Mouse (Mus musculus) retina, adult 2 months (tissue): ENCODE results near the gene Gpr84.

Source experiments
- DNase-seq: peaks from one replicate; pipeline ENCODE4 v3.0.0-alpha.2; 2012; ENCODE audit warnings: low read depth, low spot score

The Gpr84 gene

GRCm38 (mm10) chr15:103305792-103306645 lies 4.4 kb downstream of the Gpr84 start:
- DNase-seq, result no peak

- DNase-seq, result peak; percentile 95
These were observed 5.2 kb downstream of the Gpr84 start for GRCm38 (mm10) chr15:103305070-103305678.

- no peak for DNase-seq
These were observed 5.8 kb downstream of the Gpr84 start for GRCm38 (mm10) chr15:103304616-103304969.

- DNase-seq, result no peak
These were observed 6.3 kb downstream of the Gpr84 start for GRCm38 (mm10) chr15:103303916-103304615.

GRCm38 (mm10) chr15:103302341-103303021 lies 7.9 kb downstream of the Gpr84 start:
- no peak for DNase-seq

- no peak for DNase-seq
These were observed 8.7 kb downstream of the Gpr84 start for GRCm38 (mm10) chr15:103301547-103302340.

- no peak for DNase-seq
These were observed 9.4 kb downstream of the Gpr84 start for GRCm38 (mm10) chr15:103301046-103301445.

GRCm38 (mm10) chr15:103300560-103300959 lies 9.9 kb downstream of the Gpr84 start:
- no peak for DNase-seq

- DNase-seq, result no peak
These were observed 10.3 kb downstream of the Gpr84 start for GRCm38 (mm10) chr15:103300067-103300471.

GRCm38 (mm10) chr15:103299644-103300043 lies 10.8 kb downstream of the Gpr84 start:
- no peak for DNase-seq

- DNase-seq, result no peak
These were observed 11.4 kb downstream of the Gpr84 start for GRCm38 (mm10) chr15:103298861-103299616.

GRCm38 (mm10) chr15:103298026-103298425 lies 12.4 kb downstream of the Gpr84 start:
- DNase-seq, result no peak

- no peak for DNase-seq
These were observed 13.1 kb downstream of the Gpr84 start for GRCm38 (mm10) chr15:103297313-103297712.

- no peak for DNase-seq
These were observed 14.6 kb downstream of the Gpr84 start for GRCm38 (mm10) chr15:103295851-103296250.

- no peak for DNase-seq
These were observed 15.8 kb downstream of the Gpr84 start for GRCm38 (mm10) chr15:103294649-103295048.

GRCm38 (mm10) chr15:103293375-103293774 lies 17.0 kb downstream of the Gpr84 start:
- DNase-seq, result no peak

GRCm38 (mm10) chr15:103292673-103293345 lies 17.6 kb downstream of the Gpr84 start:
- no peak for DNase-seq

- DNase-seq, result no peak
These were observed 19.6 kb downstream of the Gpr84 start for GRCm38 (mm10) chr15:103290843-103291242.

- no peak for DNase-seq
These were observed 20.0 kb downstream of the Gpr84 start for GRCm38 (mm10) chr15:103290417-103290816.

- DNase-seq, result no peak
These were observed 20.8 kb downstream of the Gpr84 start for GRCm38 (mm10) chr15:103289600-103289999.
